Mouse (Mus musculus) cerebellum, postnatal 4 days (tissue): ENCODE data around the gene Phf11d.
"Not testable (repeated sequence)": the region's sequence is repeated elsewhere in the genome, so short reads cannot be mapped to it uniquely, and the experiment has no call there.

ENCODE experiments used
- DNase-seq, 2 experiments: peaks; one replicate each; pipeline ENCODE4 v3.0.0; 2022; ENCODE audit warnings: low spot score in 2 of 2, mixed read lengths in 1 of 2

The Phf11d gene

DNA sequence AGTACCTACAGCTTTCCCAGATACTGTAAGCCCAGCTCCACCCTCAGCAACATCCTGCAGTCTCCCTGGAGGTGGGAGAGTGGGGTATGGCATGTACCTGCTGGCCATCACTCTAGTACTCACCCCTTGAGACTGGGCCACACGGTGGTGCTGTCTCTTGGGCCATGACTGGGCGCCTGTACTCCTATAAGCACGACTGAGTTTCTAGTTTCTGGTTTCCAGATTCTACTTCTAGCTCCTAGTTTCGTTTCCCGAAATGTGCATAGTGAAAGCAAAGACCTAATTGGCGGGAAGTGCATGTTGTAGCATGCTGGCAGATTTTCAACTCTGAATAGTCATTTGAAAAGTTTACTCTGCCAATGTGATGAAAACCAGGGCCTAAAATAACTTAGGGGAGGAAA lies at the start of gene Phf11d:
Gene Phf11d (minus strand): TSS at position 227 of the 401 bp plus-strand sequence.
- no peak for DNase-seq

GRCm38 (mm10) chr14:59414979-59415378 lies 49.7 kb upstream of the Phf11d start:
- not testable (repeated sequence) for DNase-seq

GRCm38 (mm10) chr14:59396999-59397398 lies 31.7 kb upstream of the Phf11d start:
- DNase-seq = no peak

DNA sequence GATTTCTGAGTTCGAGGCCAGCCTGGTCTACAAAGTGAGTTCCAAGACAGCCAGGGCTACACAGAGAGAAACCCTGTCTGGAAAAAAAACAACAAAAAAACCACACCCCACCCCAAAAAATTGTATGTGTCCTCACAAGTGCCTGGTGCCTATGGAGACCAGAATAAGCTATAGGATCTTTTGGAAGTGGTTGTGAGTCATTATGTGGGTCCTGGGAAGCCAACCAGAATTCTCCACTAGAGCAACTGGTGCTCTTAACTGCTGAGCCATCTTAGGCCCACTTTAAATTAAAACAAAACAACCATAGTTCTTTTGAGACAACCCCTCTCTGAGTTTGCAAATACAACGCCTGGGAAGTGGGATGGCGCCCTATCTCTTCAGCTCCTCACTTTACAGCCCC lies 30.0 kb upstream of the Phf11d start, which contains the start of gene Phf11c:
Gene Phf11c (minus strand): TSS at position 101 of the 400 bp plus-strand sequence.
- DNase-seq = no peak

- DNase-seq = not testable (repeated sequence)
Measured at GRCm38 (mm10) chr14:59390181-59390580, 24.9 kb upstream of the Phf11d start.

DNA sequence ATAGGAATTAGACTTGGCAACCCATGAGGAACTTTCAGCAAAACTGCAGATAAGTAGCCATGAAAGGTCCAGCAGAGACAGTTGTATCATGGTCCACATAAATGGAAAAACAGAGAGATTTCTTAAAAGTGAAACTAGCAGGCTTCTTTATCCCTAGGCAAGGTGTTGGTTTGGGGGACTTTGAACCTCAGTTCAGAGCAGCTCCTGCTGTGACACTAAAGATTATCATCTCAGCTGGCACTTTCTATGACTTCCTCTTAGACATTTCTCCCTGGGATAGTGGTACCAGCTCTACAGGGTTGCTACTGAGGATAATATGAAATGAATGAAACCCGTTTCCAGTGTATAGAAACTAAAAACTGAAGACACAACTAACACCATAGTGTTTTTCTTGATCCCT lies 24.3 kb upstream of the Phf11d start:
- DNase-seq = no peak

DNA sequence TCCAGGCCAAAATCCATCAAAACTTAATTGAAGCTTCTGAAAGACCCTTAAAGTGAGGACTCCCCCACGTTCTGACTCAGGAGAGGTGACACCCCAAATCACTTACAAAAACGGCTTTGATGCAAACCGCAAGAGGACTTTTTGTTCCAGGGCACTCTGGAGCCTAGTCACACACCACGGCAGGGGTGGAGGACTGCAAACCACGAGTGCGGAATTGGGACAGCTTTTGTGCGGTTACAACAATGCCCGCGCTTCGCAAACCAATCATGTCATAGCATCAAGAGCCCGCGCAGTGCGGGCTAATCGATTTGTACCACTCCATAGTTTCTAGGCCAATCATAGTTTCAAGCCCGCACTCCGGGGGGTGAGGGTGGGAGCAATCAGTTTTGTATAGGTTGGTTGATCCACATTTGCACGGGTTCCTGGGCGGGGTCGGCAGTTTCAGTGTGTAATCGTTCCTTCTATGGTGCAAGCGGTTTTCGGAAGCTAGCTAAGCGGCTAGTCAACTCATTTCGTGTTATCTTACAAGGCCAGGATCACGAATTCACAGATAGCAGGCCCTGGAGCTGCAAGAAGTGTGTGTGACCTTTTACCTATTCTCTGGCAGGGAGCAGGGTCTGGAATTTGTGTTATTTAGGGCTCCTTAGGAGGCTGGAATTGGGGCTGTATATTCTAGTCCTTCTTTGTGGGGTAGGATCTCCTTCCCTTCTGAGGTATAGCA lies 5.2 kb upstream of the Phf11d start:
- DNase-seq = no peak

- DNase-seq = no peak
Measured at GRCm38 (mm10) chr14:59366386-59367105, 1.3 kb upstream of the Phf11d start.

DNA sequence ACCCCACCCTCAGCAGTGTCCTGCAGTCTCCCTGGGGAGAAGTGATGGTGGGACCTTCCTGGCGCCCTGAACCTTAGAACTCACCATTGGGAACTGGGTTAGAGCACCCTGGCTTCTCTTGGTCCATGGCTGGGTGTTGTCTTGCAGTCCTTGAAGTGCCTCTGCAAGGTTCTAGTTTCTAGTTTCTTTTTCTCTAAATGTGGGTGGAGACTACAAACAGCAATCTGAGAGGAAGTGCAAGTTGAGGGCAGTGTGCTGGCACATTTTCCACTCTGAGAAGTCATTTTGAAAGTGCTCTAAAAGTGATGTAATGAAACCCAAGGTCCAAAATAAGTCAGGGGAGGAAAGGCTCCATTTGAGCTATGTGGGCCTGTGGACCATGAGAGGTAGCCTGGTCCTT lies 24.1 kb downstream of the Phf11d start, which contains the start of gene Phf11b:
Gene Phf11b (minus strand): TSS at position 163 of the 400 bp plus-strand sequence.
- not testable (repeated sequence) for DNase-seq

GRCm38 (mm10) chr14:59339541-59339940 lies 25.7 kb downstream of the Phf11d start:
- no peak for DNase-seq

GRCm38 (mm10) chr14:59336056-59336455 lies 29.2 kb downstream of the Phf11d start:
- not testable (repeated sequence) for DNase-seq

- peak in 1 of 2 experiments; percentile 15 for DNase-seq
Measured at GRCm38 (mm10) chr14:59330499-59330898, 34.8 kb downstream of the Phf11d start.

DNA sequence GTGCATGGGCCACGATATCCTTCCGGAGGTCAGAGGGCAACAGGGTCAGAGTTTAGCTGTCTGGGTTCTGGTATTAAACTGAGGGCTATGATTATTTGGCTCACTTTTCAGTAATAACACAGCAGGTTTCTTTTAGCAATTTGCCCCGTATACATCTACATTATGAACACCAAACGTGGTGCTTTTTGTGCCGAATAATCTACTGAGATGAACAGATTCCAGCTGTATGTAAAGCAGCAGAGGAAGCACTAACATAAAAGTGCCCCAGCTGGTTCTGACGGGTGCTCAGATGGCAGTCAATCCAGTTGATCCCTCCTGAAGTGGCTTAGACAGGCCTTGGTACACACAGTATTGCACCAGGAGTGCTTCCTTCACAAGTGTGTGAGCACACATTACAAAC lies 45.3 kb downstream of the Phf11d start:
- DNase-seq = not testable (repeated sequence)

GRCm38 (mm10) chr14:59319036-59319435 lies 46.2 kb downstream of the Phf11d start:
- DNase-seq = not testable (repeated sequence)
